Mouse (Mus musculus) cerebellum, adult 2 months (tissue): ENCODE results near the gene Txnrd2. TPM values are rescaled to one million over a fixed set of nuclear protein-coding genes. Genes with fewer than 3 reads are reported as not detected.

ENCODE experiments used
- DNase-seq, 2 experiments: peaks; one replicate each; pipeline ENCODE4 v3.0.0; 2021
- H3K27ac ChIP-seq: fragments of 200-500 bp; 2 replicates; pipeline ENCODE4 v1.5.1; 2012; ENCODE audit warnings: low read length, control low read depth, inconsistent platforms; ENCODE audit not compliant: insufficient read depth
- H3K27me3 ChIP-seq: fragments of 200-500 bp; 2 replicates; pipeline ENCODE4 v1.6.1; 2012; ENCODE audit warnings: inconsistent platforms, mild to moderate bottlenecking, low read length, moderate library complexity; ENCODE audit not compliant: control insufficient read depth, insufficient read depth
- H3K4me1 ChIP-seq: fragments of 200-500 bp; 2 replicates; pipeline ENCODE4 v1.6.1; 2011; ENCODE audit warnings: low read length; ENCODE audit not compliant: control insufficient read depth, insufficient read depth
- H3K4me3 ChIP-seq: fragments of 200-500 bp; replicated peaks from 2 replicates; pipeline ENCODE3; 2011; ENCODE audit warnings: mild to moderate bottlenecking, low read depth, low read length, control low read depth; ENCODE audit not compliant: insufficient read depth
- CTCF ChIP-seq: fragments of 200-500 bp; IDR thresholded peaks from 2 replicates; pipeline ENCODE4 v1.5.1; 2011; ENCODE audit warnings: low read depth, mild to moderate bottlenecking, control low read depth, low read length, moderate library complexity, borderline replicate concordance; ENCODE audit not compliant: insufficient read depth
- POLR2A ChIP-seq: fragments of 200-500 bp; IDR thresholded peaks from 2 replicates; pipeline ENCODE4 v1.6.1; 2011; ENCODE audit warnings: low read length, control low read depth, borderline replicate concordance; ENCODE audit not compliant: insufficient read depth
- WGBS: fragments of 180-500 bp; shearing (Covaris S2); methylation state at CpG from one replicate; pipeline ENCODE4 v1.1.7; 2018; 5-methylcytosine and 5-hydroxymethylcytosine counted together
- polyA plus RNA-seq: library from polyadenylated mRNA; depleted of rRNA; stranded (reverse); fragments of >200 nt; gene quantifications from 2 replicates; pipeline ENCODE4 v1.2.3, GENCODE M21; 2012; rRNA removed

Txnrd2 gene
- polyA plus RNA-seq, 1 experiment = 20.6 TPM

DNA sequence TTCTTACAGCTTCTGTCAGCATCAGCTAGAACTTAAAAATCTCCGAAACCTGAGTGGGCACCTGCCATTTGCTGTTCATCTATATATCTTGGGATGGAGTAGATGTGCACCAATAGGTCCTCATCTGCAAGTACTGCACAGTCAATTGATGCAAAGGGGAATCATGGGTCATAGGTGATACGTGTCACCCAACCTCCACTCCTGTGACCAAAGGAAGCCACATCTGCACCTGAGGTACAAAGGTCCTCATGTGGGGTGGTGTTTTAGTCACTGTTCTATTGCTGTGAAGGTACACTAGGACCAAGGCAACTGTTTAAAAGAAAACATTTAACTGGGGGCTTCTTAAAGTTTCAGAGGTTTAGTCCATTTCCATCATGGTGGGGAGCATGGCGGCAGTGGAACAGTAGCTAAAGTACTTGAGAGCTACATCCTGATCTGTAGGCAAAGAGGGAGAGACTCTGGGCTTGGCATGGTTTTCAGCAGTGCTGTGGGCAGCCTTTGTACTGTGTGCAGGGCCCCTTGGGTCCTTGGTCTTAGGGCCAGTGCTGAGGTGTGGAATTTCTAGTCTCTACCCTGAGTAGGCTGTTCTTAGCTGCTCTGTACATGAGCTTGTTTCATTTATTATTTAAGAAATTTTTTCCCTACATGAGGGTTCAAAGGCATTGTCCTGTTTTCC is 80.5 kb downstream of the Txnrd2 start:
- no peaks in the 10 kb centered on the region for H3K27me3 ChIP-seq
- TF ChIP-seq POLR2A (no peak), CTCF (no peak)
- H3K4me1 ChIP-seq = no peaks in the 10 kb centered on the region
- WGBS = 95% methylated on average over 3 of the region's 3 CpGs
- no peak overlapping the region for H3K4me3 ChIP-seq
- H3K27ac ChIP-seq = no peak overlapping the region
- DNase-seq = no peak

DNA sequence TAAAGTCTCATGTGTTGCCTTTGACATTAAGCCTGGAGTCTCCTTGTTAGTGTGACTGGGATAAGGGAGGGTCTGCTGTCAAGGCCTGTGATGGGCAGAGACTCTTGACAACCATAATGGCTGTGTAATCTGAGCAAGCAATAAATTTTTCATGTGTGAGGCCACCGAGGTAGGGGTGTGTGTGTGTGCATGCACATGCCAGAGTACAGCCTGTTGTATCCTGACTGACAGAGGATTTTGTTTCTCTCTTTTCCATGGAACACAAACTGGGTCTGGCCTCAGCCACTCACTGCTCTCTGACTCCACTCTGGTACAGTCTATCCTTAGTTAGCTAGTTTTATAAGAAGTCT is 81.0 kb downstream of the Txnrd2 start:
- no peaks in the 10 kb centered on the region for H3K27me3 ChIP-seq
- no peak overlapping the region for H3K27ac ChIP-seq
- TF ChIP-seq POLR2A = no peak
- TF ChIP-seq CTCF = no peak
- no peak for DNase-seq
- 70% methylated on average over 1 of the region's 1 CpGs for WGBS
- H3K4me3 ChIP-seq = no peak overlapping the region
- H3K4me1 ChIP-seq = no peaks in the 10 kb centered on the region

DNA sequence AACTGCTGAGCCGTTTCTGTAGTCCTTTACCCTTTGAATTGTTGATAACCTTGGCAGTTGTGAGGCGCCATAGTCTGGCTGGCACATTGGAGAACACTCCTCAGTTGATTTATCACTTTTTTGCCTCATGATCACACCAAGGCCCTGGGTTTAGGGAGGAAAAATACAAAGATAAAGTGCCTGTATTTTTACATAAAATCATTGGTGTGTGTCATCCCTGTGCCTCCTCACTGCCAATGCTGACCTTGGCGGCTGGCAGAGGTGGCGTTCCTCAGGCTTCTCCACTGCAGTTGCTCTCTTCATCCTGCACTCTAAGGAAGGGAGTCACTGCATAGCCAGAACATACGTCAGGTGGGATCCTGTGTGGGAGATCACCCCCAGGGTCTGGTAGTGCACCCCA is 85.6 kb downstream of the Txnrd2 start:
- WGBS = 89% methylated on average over 5 of the region's 5 CpGs
- no peak for DNase-seq

DNA sequence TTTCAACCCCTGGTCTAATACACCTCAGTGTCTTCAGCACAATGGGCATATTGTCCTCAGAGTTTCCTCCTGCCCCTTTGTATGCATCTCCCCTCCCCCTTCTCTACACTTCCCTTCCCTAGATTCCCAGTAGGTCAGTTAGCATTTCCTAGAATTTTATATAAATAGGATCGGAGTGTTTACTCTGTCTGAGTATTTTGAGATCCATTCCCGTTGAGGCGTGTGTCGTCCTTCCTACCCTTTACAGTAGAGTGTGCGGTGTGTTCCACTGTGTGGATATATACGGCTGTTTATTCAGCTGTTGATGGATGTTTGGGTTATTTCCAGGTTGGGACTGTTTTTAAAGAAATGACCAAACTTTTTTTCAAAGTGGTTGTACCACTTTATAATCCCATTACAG is 87.3 kb downstream of the Txnrd2 start:
- DNase-seq = no peak
- TF ChIP-seq CTCF = no peak
- TF ChIP-seq POLR2A = no peak
- Histone ChIP-seq H3K27ac (no peak overlapping the region), H3K4me1 (no peaks in the 10 kb centered on the region), H3K4me3 (no peak overlapping the region), H3K27me3 (no peaks in the 10 kb centered on the region)
- 76% methylated on average over 6 of the region's 6 CpGs for WGBS

More for the DNA sequence above, 85.6 kb downstream of the Txnrd2 start:
- H3K27me3 ChIP-seq = no peaks in the 10 kb centered on the region
- TF ChIP-seq POLR2A (no peak), CTCF (no peak)
- no peak overlapping the region for H3K4me3 ChIP-seq
- no peaks in the 10 kb centered on the region for H3K4me1 ChIP-seq
- H3K27ac ChIP-seq = no peak overlapping the region

DNA sequence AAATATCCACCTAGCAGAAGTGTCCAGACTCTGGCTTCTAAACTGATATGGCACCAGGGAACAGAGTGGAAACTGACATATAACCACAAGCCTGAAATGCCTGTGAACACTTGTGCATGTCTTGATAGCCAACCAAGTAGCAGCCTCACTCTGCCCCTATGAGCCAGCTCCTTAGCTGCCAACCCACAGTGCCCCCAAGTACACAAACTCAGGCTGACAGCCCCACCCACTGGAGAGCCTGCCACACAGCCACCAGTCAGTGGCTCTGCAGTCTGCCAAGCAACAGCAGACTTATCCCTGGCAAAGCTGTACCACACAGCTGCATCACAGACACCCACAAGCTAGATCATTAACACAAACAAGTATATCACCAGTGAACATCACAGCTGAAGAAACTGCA is 91.9 kb downstream of the Txnrd2 start:
- H3K27me3 ChIP-seq = no peaks in the 10 kb centered on the region
- H3K27ac ChIP-seq = no peak overlapping the region
- DNase-seq = no peak
- TF ChIP-seq CTCF (no peak), POLR2A (no peak)
- H3K4me3 ChIP-seq = no peak overlapping the region
- H3K4me1 ChIP-seq = no peaks in the 10 kb centered on the region

DNA sequence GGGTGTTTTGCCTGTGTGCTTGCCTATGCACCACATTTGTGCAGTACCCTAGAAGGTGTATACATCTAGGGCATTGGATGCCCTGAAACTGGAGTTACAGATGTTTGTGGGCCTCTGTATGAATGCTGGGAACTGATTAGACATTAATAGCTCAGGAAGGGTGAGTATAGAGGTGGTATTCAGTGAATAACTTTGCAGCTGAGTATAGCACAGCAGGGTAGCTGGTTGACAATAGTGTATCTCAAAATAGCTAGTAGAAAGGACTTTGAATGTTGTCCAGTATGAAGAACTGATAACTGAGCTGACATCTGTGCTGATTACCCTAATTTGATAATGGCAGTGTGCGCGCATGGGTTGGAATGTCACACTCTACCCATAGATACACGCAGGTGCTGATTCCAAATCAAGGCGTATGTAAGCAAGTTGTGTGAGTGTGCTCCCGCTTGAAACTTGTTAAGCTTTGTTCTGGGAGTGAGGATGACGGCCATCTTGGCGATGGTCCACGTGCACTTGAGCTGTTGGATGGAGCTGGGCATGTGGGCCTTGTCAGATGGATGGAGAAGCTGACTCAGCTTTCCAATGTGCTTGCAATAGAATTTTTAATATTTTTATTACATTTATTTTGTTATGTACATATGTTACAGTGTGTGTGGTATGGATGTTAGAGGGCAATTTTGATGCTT is 97.5 kb downstream of the Txnrd2 start:
- DNase-seq = no peak
- Histone ChIP-seq H3K4me3 (no peak overlapping the region), H3K27me3 (no peaks in the 10 kb centered on the region), H3K4me1 (no peaks in the 10 kb centered on the region), H3K27ac (no peak overlapping the region)
- TF ChIP-seq POLR2A (no peak), CTCF (no peak)
- 65% methylated on average over 8 of the region's 8 CpGs for WGBS

DNA sequence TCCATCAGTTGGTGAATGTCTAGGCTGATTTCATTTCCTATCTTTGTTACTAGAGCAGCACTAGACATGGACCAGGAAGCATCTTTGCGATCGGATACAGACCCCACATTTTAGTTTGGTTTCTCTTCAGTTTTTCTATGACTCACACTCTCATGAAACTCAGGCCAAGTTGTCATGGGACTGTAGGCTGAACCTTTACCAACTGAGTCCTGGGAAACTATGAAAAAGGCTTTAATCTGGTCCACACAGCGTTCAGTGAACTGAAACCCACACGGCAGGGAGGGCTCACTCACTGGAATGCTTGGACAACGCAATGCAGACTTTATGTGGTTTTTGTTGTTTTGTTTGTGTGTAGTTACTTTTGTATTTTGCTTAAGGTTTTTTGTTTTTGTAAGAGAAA is 102.5 kb downstream of the Txnrd2 start:
- Histone ChIP-seq H3K4me3 (no peak overlapping the region), H3K4me1 (no peaks in the 10 kb centered on the region), H3K27ac (no peak overlapping the region), H3K27me3 (no peaks in the 10 kb centered on the region)
- WGBS = 72% methylated on average over 5 of the region's 5 CpGs
- TF ChIP-seq CTCF (no peak), POLR2A (no peak)
- no peak for DNase-seq

Other genes with a start within 250 kb of the Txnrd2 start
- gene Ccdc188, start 208.5 kb upstream of the Txnrd2 start, polyA plus RNA-seq = not detected in 2 replicates
- 74.0 and 85.3 TPM in 2 replicates for gene Zdhhc8, start 191.2 kb upstream of the Txnrd2 start, polyA plus RNA-seq
- 96.0 and 99.5 TPM in 2 replicates for gene Trmt2a, start 177.7 kb upstream of the Txnrd2 start, polyA plus RNA-seq
- 96.2 and 104 TPM in 2 replicates for gene Ranbp1, start 177.7 kb upstream of the Txnrd2 start, polyA plus RNA-seq
- gene Gm49776, start 168.1 kb upstream of the Txnrd2 start, polyA plus RNA-seq = 0.47 TPM in 1 of 2 replicates, not detected in the other
- gene Dgcr8, start 137.1 kb upstream of the Txnrd2 start, polyA plus RNA-seq = 56.0 and 57.7 TPM in 2 replicates
- 202 and 210 TPM in 2 replicates for gene Tango2, start 78.3 kb upstream of the Txnrd2 start, polyA plus RNA-seq
- gene Arvcf, start 78.2 kb upstream of the Txnrd2 start, polyA plus RNA-seq = 34.7 and 38.7 TPM in 2 replicates
- 145 and 146 TPM in 2 replicates for gene Comt, start 468 bp downstream of the Txnrd2 start, polyA plus RNA-seq
- gene Gnb1l, start 72.3 kb downstream of the Txnrd2 start, polyA plus RNA-seq = 6.8 and 8.2 TPM in 2 replicates
- 5.9 and 6.1 TPM in 2 replicates for gene Rtl10, start 72.5 kb downstream of the Txnrd2 start, polyA plus RNA-seq
- gene Tbx1, start 164.3 kb downstream of the Txnrd2 start, polyA plus RNA-seq = 2.4 and 3.0 TPM in 2 replicates
- gene Gp1bb, start 196.0 kb downstream of the Txnrd2 start, polyA plus RNA-seq = 2.1 and 2.5 TPM in 2 replicates
- 69.4 and 69.6 TPM in 2 replicates for gene Gm49601, start 200.0 kb downstream of the Txnrd2 start, polyA plus RNA-seq
- gene Sept5, start 203.6 kb downstream of the Txnrd2 start, polyA plus RNA-seq = 328 and 334 TPM in 2 replicates